Comparison of ENCODE assay signal across 11 mouse cellular contexts in the genomic region with DNA sequence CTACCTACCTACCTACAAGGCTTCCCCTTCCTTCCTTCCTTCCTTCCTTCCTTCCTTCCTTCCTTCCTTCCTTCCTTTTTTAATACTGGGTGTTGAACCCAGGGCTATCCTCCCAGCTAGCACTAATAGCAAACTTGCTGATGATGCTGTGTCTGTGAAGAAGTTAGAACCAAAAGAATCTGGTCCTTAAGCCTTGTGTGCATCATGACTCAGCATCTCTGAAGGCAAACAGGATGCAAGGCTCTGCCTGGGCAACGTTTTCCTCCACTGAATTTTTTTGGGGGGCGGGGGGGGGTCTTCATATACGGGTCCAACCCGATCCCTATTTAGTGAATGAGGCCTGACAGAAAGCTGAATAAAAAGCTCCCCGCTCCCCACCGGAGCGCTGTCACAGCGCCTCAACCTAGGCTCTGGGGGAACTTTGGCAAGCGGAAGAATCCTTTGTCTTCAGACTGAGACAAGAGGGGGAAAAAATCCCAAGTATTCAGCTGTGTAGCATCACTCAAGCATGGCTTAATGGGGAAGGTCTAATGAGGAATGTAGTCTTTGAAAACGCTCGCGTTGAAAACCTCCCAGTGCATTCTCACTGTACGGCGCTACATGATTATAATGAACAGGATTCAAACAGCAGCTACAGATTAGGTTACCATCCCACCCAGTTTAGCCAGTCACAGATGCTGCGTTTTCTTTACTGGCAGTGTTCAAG. TPM values are rescaled to one million over a fixed set of nuclear protein-coding genes. Genes with fewer than 3 reads are reported as not detected.
DNase-seq lines count a peak whose midpoint lies in the region; ATAC-seq and TF ChIP-seq lines count a peak whose summit lies in the region.
"Had no signal": no experiment of that assay in that cellular context is flagged by ENCODE, and none has a peak within 500 bp of the region (broad histone marks: within the 10 kb centered on the region; RNA-seq: fewer than 3 reads in every experiment).

No protein-coding gene starts in this region.

- H3K9ac ChIP-seq in kidney, embryonic 14.5 days (ENCODE audit: low read depth, low read length), result no peak overlapping the region
- H3K9ac ChIP-seq in hindbrain, postnatal 0 days (replicated peaks; ENCODE audit: low read length), result peak overlapping the region; percentile 34; the same call in 1 of the 2 replicates
- H3K9ac ChIP-seq in neural tube, embryonic 13.5 days, result peak overlapping the region; percentile 58

- ATAC-seq in kidney, embryonic 14.5 days (ENCODE audit: low FRiP score, low TSS enrichment), result peak; percentile 29; the same call in 1 of the 2 replicates
- peak; percentile 66 for ATAC-seq in hindbrain, postnatal 0 days
- peak; percentile 64 for ATAC-seq in neural tube, embryonic 13.5 days (ENCODE audit: low read depth)
- ATAC-seq in cerebellum, adult (ENCODE audit: insufficient number of reproducible peaks, low FRiP score, low TSS enrichment), result no peak

- no peaks in the 10 kb centered on the region for H3K9me3 ChIP-seq in kidney, embryonic 14.5 days (ENCODE audit: control insufficient read depth, low read length)
- H3K9me3 ChIP-seq in hindbrain, postnatal 0 days (ENCODE audit: low read length), result no peaks in the 10 kb centered on the region
- no peaks in the 10 kb centered on the region for H3K9me3 ChIP-seq in neural tube, embryonic 13.5 days

- H3K36me3 ChIP-seq in kidney, embryonic 14.5 days (ENCODE audit: control insufficient read depth, insufficient read depth, low read length), result no peaks in the 10 kb centered on the region
- no peaks in the 10 kb centered on the region for H3K36me3 ChIP-seq in hindbrain, postnatal 0 days (ENCODE audit: insufficient read depth, low read length)
- H3K36me3 ChIP-seq in neural tube, embryonic 13.5 days, result no peaks in the 10 kb centered on the region
- H3K36me3 ChIP-seq: G1E had no signal

- peak overlapping the region; percentile 51 for H3K4me2 ChIP-seq in kidney, embryonic 14.5 days (replicated peaks; ENCODE audit: low read depth, low read length)
- H3K4me2 ChIP-seq in hindbrain, postnatal 0 days (ENCODE audit: low read depth, low read length), result peak overlapping the region; percentile 58
- peak overlapping the region; percentile 56 for H3K4me2 ChIP-seq in neural tube, embryonic 13.5 days

- TF ChIP-seq CTCF in hindbrain, postnatal 0 days (IDR thresholded peaks at IDR 0.05; ENCODE audit: low read depth), result no peak

- H3K4me3 ChIP-seq in kidney, embryonic 14.5 days (ENCODE audit: low read length), result peak overlapping the region; percentile 17
- H3K4me3 ChIP-seq in hindbrain, postnatal 0 days (ENCODE audit: low read length), result peak overlapping the region; percentile 22
- peak overlapping the region; percentile 32 for H3K4me3 ChIP-seq in neural tube, embryonic 13.5 days

- no peak overlapping the region for H3K27ac ChIP-seq in kidney, embryonic 14.5 days (ENCODE audit: low read depth, low read length)
- peak overlapping the region; percentile 51 for H3K27ac ChIP-seq in hindbrain, postnatal 0 days
- H3K27ac ChIP-seq in neural tube, embryonic 13.5 days (replicated peaks), result peak overlapping the region; percentile 70
- H3K27ac ChIP-seq: macrophage had no signal

- 7% methylated on average over 15 of the region's 15 CpGs for WGBS in kidney, embryonic 14.5 days
- 2% methylated on average over 15 of the region's 15 CpGs for WGBS in hindbrain, postnatal 0 days
- under 1% methylated on average over 15 of the region's 15 CpGs for WGBS in neural tube, embryonic 13.5 days

- H3K27me3 ChIP-seq in kidney, embryonic 14.5 days (ENCODE audit: control insufficient read depth, insufficient read depth, low read length), result no peaks in the 10 kb centered on the region
- no peaks in the 10 kb centered on the region for H3K27me3 ChIP-seq in hindbrain, postnatal 0 days (ENCODE audit: insufficient read depth, low read length)
- no peaks in the 10 kb centered on the region for H3K27me3 ChIP-seq in neural tube, embryonic 13.5 days

- no peak for DNase-seq in kidney, postnatal 25 days
- DNase-seq in embryo, embryonic 9.5 days (ENCODE audit: extremely low spot score), result peak; percentile 71
- DNase-seq in hindbrain, postnatal 0 days (ENCODE audit: low spot score), result peak; percentile 50
- DNase-seq in cerebellum, adult 8-10 months, result no peak
- no peak for DNase-seq in urinary bladder, postnatal 14 days (ENCODE audit: low spot score)
- DNase-seq: thymus, adult 2 months had no signal

- peaks cover 11% of the 10 kb centered on the region; the same call in 1 of the 2 replicates for H3K4me1 ChIP-seq in kidney, embryonic 14.5 days (ENCODE audit: control insufficient read depth, insufficient read depth, low read length)
- no peaks in the 10 kb centered on the region for H3K4me1 ChIP-seq in hindbrain, postnatal 0 days (ENCODE audit: insufficient read depth, low read length)
- peaks cover 23% of the 10 kb centered on the region for H3K4me1 ChIP-seq in neural tube, embryonic 13.5 days (replicated peaks)

RNA-seq across cellular contexts. Expression of gene Shroom3, which starts 15.0 kb away (rescaled TPM):
- 10.3 and 16.0 TPM in 2 replicates for polyA plus RNA-seq in kidney, embryonic 14.5 days (2014; fragmentation: Nextera tagmentation; extraction: Ambion mirVana)
- total RNA-seq in hindbrain, postnatal 0 days (2014; rRNA removed), result 9.7 and 18.9 TPM in 2 replicates
- polyA plus RNA-seq in hindbrain, postnatal 0 days (2015; fragmentation: Nextera tagmentation; extraction: Ambion mirVana), result 1.1 and 1.2 TPM in 2 replicates
- polyA plus RNA-seq in neural tube, embryonic 13.5 days (2015; fragmentation: Nextera tagmentation; extraction: Ambion mirVana), result 1.7 and 2.9 TPM in 2 replicates
- polyA plus RNA-seq: G1E, macrophage had no signal

RNA-seq across cellular contexts. Expression of gene Ccdc158, which starts 23.2 kb away (rescaled TPM):
- polyA plus RNA-seq in kidney, embryonic 14.5 days (2014; fragmentation: Nextera tagmentation; extraction: Ambion mirVana), result 0.64 and 1.1 TPM in 2 replicates
- total RNA-seq in hindbrain, postnatal 0 days (2014; rRNA removed), result 0.26 and 0.72 TPM in 2 replicates
- polyA plus RNA-seq in hindbrain, postnatal 0 days (2015; fragmentation: Nextera tagmentation; extraction: Ambion mirVana), result 0.23 and 0.28 TPM in 2 replicates
- polyA plus RNA-seq in neural tube, embryonic 13.5 days (2015; fragmentation: Nextera tagmentation; extraction: Ambion mirVana), result 0.47 and 0.52 TPM in 2 replicates
- polyA plus RNA-seq: G1E, macrophage had no signal

Comparison
In these comparisons a context has a peak if more than half of its experiments do, and no peak if none do; other contexts are left out.
1. DNase-seq: peak in embryo, embryonic 9.5 days (single experiment) and hindbrain, postnatal 0 days (single experiment); none in kidney, postnatal 25 days (0 of 2), cerebellum, adult 8-10 months (single experiment) and urinary bladder, postnatal 14 days (single experiment).
2. Peak in every context shown above with its lines, with median percentiles within 50 percentile points of each other: H3K4me2 ChIP-seq and H3K4me3 ChIP-seq.